Mouse (Mus musculus) small intestine, adult 2 months (tissue): Measurements from ENCODE around the gene Hist1h2bf. TPM values are rescaled to one million over a fixed set of nuclear protein-coding genes. Genes with fewer than 3 reads are reported as not detected.
A peak's percentile ranks its signal among the peaks of the same experiment; 100 is the strongest.

ENCODE experiments used
- H3K27ac ChIP-seq: fragments of 200-500 bp; 2 replicates; pipeline ENCODE4 v1.5.1; 2012; ENCODE audit warnings: low read depth, low read length, control low read depth, inconsistent platforms; ENCODE audit not compliant: insufficient read depth
- H3K27me3 ChIP-seq: fragments of 200-500 bp; 2 replicates; pipeline ENCODE4 v1.6.1; 2012; ENCODE audit warnings: mild to moderate bottlenecking, moderate library complexity, low read length, inconsistent platforms; ENCODE audit not compliant: control insufficient read depth, insufficient read depth
- H3K36me3 ChIP-seq: fragments of 200-500 bp; 2 replicates; pipeline ENCODE4 v1.6.1; 2012; ENCODE audit warnings: mild to moderate bottlenecking, low read length, control low read depth, inconsistent platforms; ENCODE audit not compliant: control insufficient read depth, insufficient read depth
- H3K4me1 ChIP-seq: fragments of 200-500 bp; 2 replicates; pipeline ENCODE4 v1.6.1; 2012; ENCODE audit warnings: low read length, inconsistent platforms, mixed read lengths; ENCODE audit not compliant: control insufficient read depth, insufficient read depth, insufficient read length
- H3K4me3 ChIP-seq: fragments of 200-500 bp; 2 replicates; pipeline ENCODE4 v1.5.1; 2012; ENCODE audit warnings: low read depth, mild to moderate bottlenecking, control low read depth, inconsistent platforms, low read length, moderate library complexity
- CTCF ChIP-seq: fragments of 200-500 bp; IDR thresholded peaks from 2 replicates; pipeline ENCODE4 v1.5.1; 2012; ENCODE audit warnings: low read depth, mild to moderate bottlenecking, control low read depth, inconsistent platforms, low read length, moderate library complexity, mixed read lengths; ENCODE audit not compliant: insufficient replicate concordance, insufficient read length; ENCODE audit errors: extremely low read depth
- POLR2A ChIP-seq: fragments of 200-500 bp; IDR thresholded peaks from 2 replicates; pipeline ENCODE4 v1.6.1; 2012; ENCODE audit warnings: low read depth, mild to moderate bottlenecking, control low read depth, inconsistent platforms, low read length, moderate library complexity
- WGBS: fragments of 180-500 bp; shearing (Covaris S2); methylation state at CpG from one replicate; pipeline ENCODE4 v1.1.7; 2018; 5-methylcytosine and 5-hydroxymethylcytosine counted together
- polyA plus RNA-seq: library from polyadenylated mRNA; depleted of rRNA; stranded (reverse); fragments of >200 nt; gene quantifications from 2 replicates; pipeline ENCODE4 v1.2.3, GENCODE M21; 2012

Gene Hist1h2bf
- polyA plus RNA-seq, 1 experiment, result 24.6 TPM

- TF ChIP-seq POLR2A (no peak), CTCF (no peak)
Measured at GRCm38 (mm10) chr13:23532262-23533075, 41.5 kb downstream of the Hist1h2bf start.

GRCm38 (mm10) chr13:23530901-23531875 is 42.8 kb downstream of the Hist1h2bf start, which contains the start of gene Hist1h4h:
Hist1h4h (plus strand) TSS chr13:23531050.
- under 1% methylated on average over 63 of the region's 70 CpGs for WGBS
- H3K4me3 ChIP-seq, result peak within 1 kb of the TSS; percentile 66

More at GRCm38 (mm10) chr13:23532262-23533075, 41.5 kb downstream of the Hist1h2bf start:
- Histone ChIP-seq H3K27ac (peak overlapping the region; percentile 99; the same call in 1 of the 2 replicates), H3K4me3 (no peak overlapping the region), H3K36me3 (no peaks in the 10 kb centered on the region), H3K4me1 (peaks cover 5% of the 10 kb centered on the region; the same call in 1 of the 2 replicates), H3K27me3 (no peaks in the 10 kb centered on the region)
- 12% methylated on average over 9 of the region's 9 CpGs for WGBS

GRCm38 (mm10) chr13:23530181-23530900 is 43.7 kb downstream of the Hist1h2bf start:
- peaks cover 4% of the 10 kb centered on the region; the same call in 1 of the 2 replicates for H3K4me1 ChIP-seq
- no peaks in the 10 kb centered on the region for H3K27me3 ChIP-seq
- WGBS, result under 1% methylated on average over 20 of the region's 20 CpGs
- H3K4me3 ChIP-seq, result peak overlapping the region; percentile 66
- no peaks in the 10 kb centered on the region for H3K36me3 ChIP-seq
- H3K27ac ChIP-seq, result peak overlapping the region; percentile 99
- TF ChIP-seq CTCF (no peak), POLR2A (no peak)

More at GRCm38 (mm10) chr13:23530901-23531875, 42.8 kb downstream of the Hist1h2bf start, which contains the start of gene Hist1h4h:
- H3K27ac ChIP-seq, result peak within 1 kb of the TSS; percentile 99
- peaks cover 4% of the 10 kb centered on the region; the same call in 1 of the 2 replicates for H3K4me1 ChIP-seq
- H3K36me3 ChIP-seq, result no peaks in the 10 kb centered on the region
- TF ChIP-seq POLR2A (peak; percentile 89), CTCF (no peak)
- H3K27me3 ChIP-seq, result no peaks in the 10 kb centered on the region

GRCm38 (mm10) chr13:23529480-23530165 is 44.4 kb downstream of the Hist1h2bf start:
- H3K36me3 ChIP-seq, result no peaks in the 10 kb centered on the region
- TF ChIP-seq POLR2A, result no peak
- TF ChIP-seq CTCF, result no peak
- H3K27ac ChIP-seq, result no peak overlapping the region
- H3K4me3 ChIP-seq, result no peak overlapping the region
- 21% methylated on average over 2 of the region's 2 CpGs for WGBS
- no peaks in the 10 kb centered on the region for H3K27me3 ChIP-seq
- peaks cover 3% of the 10 kb centered on the region; the same call in 1 of the 2 replicates for H3K4me1 ChIP-seq

- no peak overlapping the region for H3K4me3 ChIP-seq
- no peaks in the 10 kb centered on the region; the same call in 1 of the 2 replicates for H3K4me1 ChIP-seq
- WGBS, result 89% methylated on average over 5 of the region's 5 CpGs
- no peak for TF ChIP-seq POLR2A
- no peak for TF ChIP-seq CTCF
- no peak overlapping the region for H3K27ac ChIP-seq
- H3K36me3 ChIP-seq, result no peaks in the 10 kb centered on the region
- H3K27me3 ChIP-seq, result no peaks in the 10 kb centered on the region
Measured at GRCm38 (mm10) chr13:23529005-23529404, 45.0 kb downstream of the Hist1h2bf start.

GRCm38 (mm10) chr13:23526312-23526711 is 47.7 kb downstream of the Hist1h2bf start:
- no peak for TF ChIP-seq POLR2A
- no peak for TF ChIP-seq CTCF
- Histone ChIP-seq H3K4me3 (no peak overlapping the region), H3K36me3 (no peaks in the 10 kb centered on the region), H3K4me1 (no peaks in the 10 kb centered on the region), H3K27me3 (no peaks in the 10 kb centered on the region), H3K27ac (no peak overlapping the region)
- 2% methylated on average over 17 of the region's 17 CpGs for WGBS
